Mouse (Mus musculus): ENCODE results near the gene Ece1. TPM values are rescaled to one million over a fixed set of nuclear protein-coding genes. Genes with fewer than 3 reads are reported as not detected.

Gene Ece1
- polyA plus RNA-seq, 2 experiments: 11.4 to 15.9 TPM

- H3K9me3 ChIP-seq (ENCODE audit: control insufficient read depth, low read length): no peaks in the 10 kb centered on the region
- 0 out of 4 replicates have a peak, but pooled peaks cover 0 to 1% of the 10 kb centered on the region in 2 experiments for H3K4me1 ChIP-seq (replicated peaks; ENCODE audit: control insufficient read depth in 2 of 2, insufficient read depth in 2 of 2, low read length in 1 of 2)
- no peak overlapping the region for H3K4me2 ChIP-seq (ENCODE audit: low read depth)
- H3K4me3 ChIP-seq (ENCODE audit: insufficient read depth in 1 of 2, low read depth in 2 of 2, low read length in 2 of 2): no peak overlapping the region
- H3K27me3 ChIP-seq (ENCODE audit: control insufficient read depth, insufficient read depth, low read length): no peaks in the 10 kb centered on the region
- TF ChIP-seq CTCF (IDR thresholded peaks at IDR 0.05; ENCODE audit: low read depth) (no peak), EP300 (IDR thresholded peaks at IDR 0.05; ENCODE audit: low read depth) (no peak)
- no peak for DNase-seq (ENCODE audit: low read depth in 3 of 3, low spot score in 3 of 3)
- 67% methylated on average over 13 of the region's 13 CpGs for WGBS (ENCODE audit: insufficient replicate concordance)
- H3K27ac ChIP-seq: no peak overlapping the region
- H3K9ac ChIP-seq (replicated peaks): no peak overlapping the region
- no peak for ATAC-seq (ENCODE audit: insufficient read depth)
- H3K36me3 ChIP-seq (replicated peaks; ENCODE audit: control insufficient read depth, insufficient read depth, low read depth): no peaks in the 10 kb centered on the region
Observed at GRCm38 (mm10) chr4:137904956-137905551, 43.0 kb downstream of the Ece1 start.

- WGBS (ENCODE audit: insufficient replicate concordance): 62% methylated on average over 13 of the region's 13 CpGs
- H3K9ac ChIP-seq (replicated peaks): no peak overlapping the region
- no peak for ATAC-seq (ENCODE audit: insufficient read depth)
Observed at GRCm38 (mm10) chr4:137907979-137908378, 45.9 kb downstream of the Ece1 start.

GRCm38 (mm10) chr4:137908489-137908888, 46.5 kb downstream of the Ece1 start:
- no peak for ATAC-seq (ENCODE audit: insufficient read depth)

More at GRCm38 (mm10) chr4:137907979-137908378, 45.9 kb downstream of the Ece1 start:
- peaks cover 3 to 5% of the 10 kb centered on the region in 2 experiments for H3K4me1 ChIP-seq (replicated peaks; ENCODE audit: control insufficient read depth in 2 of 2, insufficient read depth in 2 of 2, low read length in 1 of 2)
- H3K9me3 ChIP-seq (ENCODE audit: control insufficient read depth, low read length): no peaks in the 10 kb centered on the region
- no peak overlapping the region for H3K27ac ChIP-seq
- no peaks in the 10 kb centered on the region for H3K27me3 ChIP-seq (ENCODE audit: control insufficient read depth, insufficient read depth, low read length)
- H3K4me2 ChIP-seq (ENCODE audit: low read depth): no peak overlapping the region
- no peak overlapping the region for H3K4me3 ChIP-seq (ENCODE audit: insufficient read depth in 1 of 2, low read depth in 2 of 2, low read length in 2 of 2)
- H3K36me3 ChIP-seq (replicated peaks; ENCODE audit: control insufficient read depth, insufficient read depth, low read depth): no peaks in the 10 kb centered on the region
- DNase-seq (ENCODE audit: low read depth in 3 of 3, low spot score in 3 of 3): no peak
- TF ChIP-seq EP300 (IDR thresholded peaks at IDR 0.05; ENCODE audit: low read depth): no peak
- TF ChIP-seq CTCF (IDR thresholded peaks at IDR 0.05; ENCODE audit: low read depth): no peak

GRCm38 (mm10) chr4:137908915-137909314, 46.9 kb downstream of the Ece1 start:
- H3K27me3 ChIP-seq (ENCODE audit: control insufficient read depth, insufficient read depth, low read length): no peaks in the 10 kb centered on the region
- no peaks in the 10 kb centered on the region for H3K36me3 ChIP-seq (replicated peaks; ENCODE audit: control insufficient read depth, insufficient read depth, low read depth)
- no peak overlapping the region for H3K9ac ChIP-seq (replicated peaks)
- 58% methylated on average over 4 of the region's 4 CpGs for WGBS (ENCODE audit: insufficient replicate concordance)
- ATAC-seq (ENCODE audit: insufficient read depth) (no peak), DNase-seq (ENCODE audit: low read depth in 3 of 3, low spot score in 3 of 3) (no peak)
- peaks cover 4 to 5% of the 10 kb centered on the region in 2 experiments for H3K4me1 ChIP-seq (replicated peaks; ENCODE audit: control insufficient read depth in 2 of 2, insufficient read depth in 2 of 2, low read length in 1 of 2)
- no peaks in the 10 kb centered on the region for H3K9me3 ChIP-seq (ENCODE audit: control insufficient read depth, low read length)
- no peak overlapping the region for H3K27ac ChIP-seq
- no peak for TF ChIP-seq EP300 (IDR thresholded peaks at IDR 0.05; ENCODE audit: low read depth)
- TF ChIP-seq CTCF (IDR thresholded peaks at IDR 0.05; ENCODE audit: low read depth): no peak
- no peak overlapping the region for H3K4me2 ChIP-seq (ENCODE audit: low read depth)
- H3K4me3 ChIP-seq (ENCODE audit: insufficient read depth in 1 of 2, low read depth in 2 of 2, low read length in 2 of 2): no peak overlapping the region

More at GRCm38 (mm10) chr4:137908489-137908888, 46.5 kb downstream of the Ece1 start:
- Histone ChIP-seq H3K9me3 (ENCODE audit: control insufficient read depth, low read length) (no peaks in the 10 kb centered on the region), H3K27me3 (ENCODE audit: control insufficient read depth, insufficient read depth, low read length) (no peaks in the 10 kb centered on the region), H3K4me2 (ENCODE audit: low read depth) (no peak overlapping the region), H3K27ac (no peak overlapping the region), H3K4me1 (replicated peaks; ENCODE audit: control insufficient read depth in 2 of 2, insufficient read depth in 2 of 2, low read length in 1 of 2) (peaks cover 4 to 5% of the 10 kb centered on the region in 2 experiments), H3K9ac (replicated peaks) (no peak overlapping the region), H3K4me3 (ENCODE audit: insufficient read depth in 1 of 2, low read depth in 2 of 2, low read length in 2 of 2) (no peak overlapping the region), H3K36me3 (replicated peaks; ENCODE audit: control insufficient read depth, insufficient read depth, low read depth) (no peaks in the 10 kb centered on the region)
- DNase-seq (ENCODE audit: low read depth in 3 of 3, low spot score in 3 of 3): no peak
- WGBS (ENCODE audit: insufficient replicate concordance): 67% methylated on average over 7 of the region's 7 CpGs
- TF ChIP-seq EP300 (IDR thresholded peaks at IDR 0.05; ENCODE audit: low read depth) (no peak), CTCF (IDR thresholded peaks at IDR 0.05; ENCODE audit: low read depth) (no peak)

GRCm38 (mm10) chr4:137909471-137909870, 47.4 kb downstream of the Ece1 start:
- no peak for ATAC-seq (ENCODE audit: insufficient read depth)

More at GRCm38 (mm10) chr4:137909471-137909870, 47.4 kb downstream of the Ece1 start:
- Histone ChIP-seq H3K9me3 (ENCODE audit: control insufficient read depth, low read length) (no peaks in the 10 kb centered on the region), H3K27ac (no peak overlapping the region), H3K27me3 (ENCODE audit: control insufficient read depth, insufficient read depth, low read length) (no peaks in the 10 kb centered on the region), H3K4me3 (ENCODE audit: insufficient read depth in 1 of 2, low read depth in 2 of 2, low read length in 2 of 2) (no peak overlapping the region), H3K9ac (replicated peaks) (no peak overlapping the region), H3K4me1 (replicated peaks; ENCODE audit: control insufficient read depth in 2 of 2, insufficient read depth in 2 of 2, low read length in 1 of 2) (peaks cover 4 to 5% of the 10 kb centered on the region in 2 experiments), H3K4me2 (ENCODE audit: low read depth) (no peak overlapping the region), H3K36me3 (replicated peaks; ENCODE audit: control insufficient read depth, insufficient read depth, low read depth) (no peaks in the 10 kb centered on the region)
- no peak for DNase-seq (ENCODE audit: low read depth in 3 of 3, low spot score in 3 of 3)
- WGBS (ENCODE audit: insufficient replicate concordance): 18% methylated on average over 4 of the region's 4 CpGs
- TF ChIP-seq CTCF (IDR thresholded peaks at IDR 0.05; ENCODE audit: low read depth): no peak
- TF ChIP-seq EP300 (IDR thresholded peaks at IDR 0.05; ENCODE audit: low read depth): no peak
